Comparison of ENCODE assay signal across 9 mouse cellular contexts in the genomic region with DNA sequence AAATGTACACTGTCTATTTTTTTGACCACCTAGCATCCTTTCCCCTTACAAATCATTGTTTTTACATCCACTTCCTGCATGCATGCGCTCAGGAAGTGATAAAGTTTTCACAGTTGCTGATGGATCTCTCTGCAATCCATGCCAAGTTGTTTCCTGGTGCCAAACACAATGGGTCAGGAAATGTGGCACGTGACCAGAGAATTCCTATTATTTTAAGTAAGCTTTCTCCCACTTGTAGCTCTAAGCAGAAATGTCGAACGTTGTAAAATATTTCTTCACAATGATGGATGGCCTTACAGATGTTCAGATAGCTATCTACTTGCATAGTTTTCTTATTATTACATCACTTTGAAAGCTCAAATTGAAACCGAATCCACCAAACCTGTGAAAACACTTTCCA.
DNase-seq lines count a peak whose midpoint lies in the region; ATAC-seq and TF ChIP-seq lines count a peak whose summit lies in the region.
"Had no signal": no experiment of that assay in that cellular context is flagged by ENCODE, and none has a peak within 500 bp of the region (broad histone marks: within the 10 kb centered on the region; RNA-seq: fewer than 3 reads in every experiment).

No protein-coding gene starts in this region.

- WGBS in lung, postnatal 0 days: 34% methylated on average over 5 of the region's 5 CpGs
- WGBS in forebrain, embryonic 14.5 days: 82% methylated on average over 5 of the region's 5 CpGs

- peak; percentile 4 for DNase-seq in gastrocnemius, postnatal 10 days
- no peak for DNase-seq in gastrocnemius, postnatal 14 days
- DNase-seq in brain, embryonic 14.5 days (ENCODE audit: low read depth): peak; percentile 11
- peak; percentile 56 for DNase-seq in heart, postnatal 4 days
- DNase-seq in lung, postnatal 0 days (ENCODE audit: low spot score): peak; percentile 64
- DNase-seq in cerebellum, adult 9-11 months: no peak
- DNase-seq in forebrain, embryonic 14.5 days (ENCODE audit: low spot score): no peak
- no peak for DNase-seq in B cell, adult 2 months

- H3K27ac ChIP-seq in lung, postnatal 0 days (ENCODE audit: low read length): no peak overlapping the region
- H3K27ac ChIP-seq in forebrain, embryonic 14.5 days (ENCODE audit: low read depth, low read length): no peak overlapping the region
- H3K27ac ChIP-seq: embryonic facial prominence, embryonic 15.5 days had no signal

- intact Hi-C loops in gastrocnemius, postnatal 14 days (cut with DNase I; ENCODE audit: low total_unique reads): no loop called here

- H3K4me1 ChIP-seq in lung, postnatal 0 days (ENCODE audit: insufficient read depth, low read depth, low read length): no peaks in the 10 kb centered on the region
- H3K4me1 ChIP-seq in forebrain, embryonic 14.5 days (ENCODE audit: control insufficient read depth, insufficient read depth, low read length): no peaks in the 10 kb centered on the region
- H3K4me1 ChIP-seq: embryonic facial prominence, embryonic 15.5 days had no signal

- H3K4me2 ChIP-seq in lung, postnatal 0 days (replicated peaks; ENCODE audit: low read depth, low read length): no peak overlapping the region
- no peak overlapping the region for H3K4me2 ChIP-seq in forebrain, embryonic 14.5 days (ENCODE audit: low read length)
- H3K4me2 ChIP-seq: embryonic facial prominence, embryonic 15.5 days had no signal

- no peak overlapping the region for H3K9ac ChIP-seq in lung, postnatal 0 days (replicated peaks; ENCODE audit: low read depth)
- H3K9ac ChIP-seq in forebrain, embryonic 14.5 days (ENCODE audit: low read length): no peak overlapping the region
- H3K9ac ChIP-seq: embryonic facial prominence, embryonic 15.5 days had no signal

- no peak overlapping the region for H3K4me3 ChIP-seq in lung, postnatal 0 days (ENCODE audit: low read depth, low read length)
- H3K4me3 ChIP-seq in forebrain, embryonic 14.5 days (ENCODE audit: low read depth, low read length): no peak overlapping the region
- H3K4me3 ChIP-seq: embryonic facial prominence, embryonic 15.5 days had no signal

- no peaks in the 10 kb centered on the region for H3K27me3 ChIP-seq in lung, postnatal 0 days (replicated peaks; ENCODE audit: insufficient read depth, low read length)
- no peaks in the 10 kb centered on the region for H3K27me3 ChIP-seq in forebrain, embryonic 14.5 days (replicated peaks; ENCODE audit: control insufficient read depth, insufficient read depth, low read length)
- H3K27me3 ChIP-seq: embryonic facial prominence, embryonic 15.5 days had no signal

- no peaks in the 10 kb centered on the region for H3K36me3 ChIP-seq in lung, postnatal 0 days (ENCODE audit: insufficient read depth, low read length)
- no peaks in the 10 kb centered on the region for H3K36me3 ChIP-seq in forebrain, embryonic 14.5 days (ENCODE audit: control insufficient read depth, insufficient read depth, low read length)
- H3K36me3 ChIP-seq: embryonic facial prominence, embryonic 15.5 days had no signal

- ATAC-seq in lung, postnatal 0 days: peak; percentile 60
- no peak for ATAC-seq in forebrain, embryonic 14.5 days

- TF ChIP-seq CTCF in brain, embryonic 14.5 days (IDR thresholded peaks at IDR 0.05; ENCODE audit: borderline replicate concordance, extremely low read depth, insufficient read depth, insufficient read length): no peak
- no peak for TF ChIP-seq CTCF in lung, postnatal 0 days (IDR thresholded peaks at IDR 0.05)

- no peaks in the 10 kb centered on the region for H3K9me3 ChIP-seq in lung, postnatal 0 days (ENCODE audit: low read length)
- no peaks in the 10 kb centered on the region for H3K9me3 ChIP-seq in forebrain, embryonic 14.5 days (replicated peaks; ENCODE audit: control insufficient read depth, low read length)
- H3K9me3 ChIP-seq: embryonic facial prominence, embryonic 15.5 days had no signal

- peak; percentile 93 for TF ChIP-seq EP300 in lung, postnatal 0 days (IDR thresholded peaks at IDR 0.05)

- no peak for TF ChIP-seq POLR2A in brain, embryonic 14.5 days (IDR thresholded peaks at IDR 0.05; ENCODE audit: borderline replicate concordance, extremely low read depth, insufficient read depth, insufficient read length, poor library complexity, severe bottlenecking)

Comparison
In these comparisons a context has a peak if more than half of its experiments do, and no peak if none do; other contexts are left out.
1. DNase-seq: peak in gastrocnemius, postnatal 10 days (single experiment), brain, embryonic 14.5 days (single experiment), heart, postnatal 4 days (single experiment) and lung, postnatal 0 days (single experiment); none in gastrocnemius, postnatal 14 days (single experiment), cerebellum, adult 9-11 months (single experiment), forebrain, embryonic 14.5 days (single experiment) and B cell, adult 2 months (0 of 2).